Mouse (Mus musculus) lung, adult 18-20 months (tissue): ENCODE measurements at regions not wholly inside any gene's neighbourhood (a gene's known extent, or its start where the extent isn't known, plus 50 kb on each side); places are given as distances from the start of the nearest gene placed in this dataset.

ENCODE experiments used
- DNase-seq, 2 experiments: peaks; one replicate each; pipeline ENCODE4 v3.0.0; 2022; ENCODE audit warnings: mixed read lengths in 2 of 2

DNA sequence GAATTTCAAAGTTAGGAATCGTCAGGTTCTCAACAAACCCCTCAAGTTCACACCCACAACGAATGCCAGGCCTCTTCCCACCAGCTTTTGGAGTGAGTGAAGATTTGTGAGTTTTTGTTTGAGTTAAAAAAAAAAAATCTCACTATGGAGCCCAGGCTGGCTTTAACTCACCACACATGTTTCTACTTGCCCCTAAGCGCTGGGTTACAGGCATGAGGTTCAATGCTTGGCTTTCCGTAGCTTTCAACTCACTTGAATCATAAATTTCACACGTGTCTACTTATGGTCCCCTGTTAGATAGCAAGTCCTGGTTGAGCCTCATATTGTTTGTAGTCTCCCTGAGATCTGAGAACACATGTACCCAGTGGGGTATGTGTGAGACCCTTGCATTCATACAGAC lies 122.8 kb upstream of the Efna5 start:
- DNase-seq, result no peak

DNA sequence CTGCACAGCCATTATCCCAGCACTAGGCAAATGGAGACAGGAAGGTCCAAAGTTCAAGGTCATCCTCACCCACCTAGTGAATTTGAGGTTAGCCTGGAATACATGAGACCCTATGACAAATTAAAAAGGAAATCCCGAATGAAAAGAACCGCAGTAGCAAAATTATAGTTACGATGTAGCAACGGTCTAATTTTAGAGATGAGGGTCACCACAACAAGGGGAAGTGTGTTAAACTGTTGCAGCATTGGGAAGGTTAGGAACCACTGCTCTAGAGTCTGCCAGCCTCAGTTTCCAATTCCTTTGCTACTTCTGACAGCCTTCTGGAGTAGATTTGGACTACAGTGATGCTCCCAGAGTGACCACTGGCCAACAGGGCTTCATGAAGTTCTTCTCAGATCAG lies 121.6 kb upstream of the Efna5 start:
- DNase-seq, result no peak

DNA sequence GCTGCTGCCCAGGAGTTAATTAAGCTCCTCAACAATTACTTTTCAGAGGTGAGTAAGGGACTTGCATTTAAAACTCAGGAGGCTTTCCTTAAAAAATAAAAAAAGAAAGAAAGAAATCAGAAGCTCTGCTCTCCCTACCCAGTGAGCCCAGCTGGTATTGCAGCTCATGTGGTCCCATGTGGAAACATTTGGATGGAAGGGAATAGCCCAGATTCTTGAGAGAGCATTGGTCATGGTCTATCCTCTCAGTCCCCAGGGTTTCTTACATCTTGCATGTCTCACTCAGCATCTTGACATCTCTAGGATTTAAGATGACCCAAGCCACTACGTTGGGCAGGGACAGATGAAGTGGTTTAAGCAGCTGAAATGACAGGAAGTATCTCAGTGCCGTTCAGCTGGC lies 120.8 kb upstream of the Efna5 start:
- no peak for DNase-seq

GRCm38 (mm10) chr17:62997691-62998090 lies 116.6 kb upstream of the Efna5 start:
- no peak for DNase-seq

DNA sequence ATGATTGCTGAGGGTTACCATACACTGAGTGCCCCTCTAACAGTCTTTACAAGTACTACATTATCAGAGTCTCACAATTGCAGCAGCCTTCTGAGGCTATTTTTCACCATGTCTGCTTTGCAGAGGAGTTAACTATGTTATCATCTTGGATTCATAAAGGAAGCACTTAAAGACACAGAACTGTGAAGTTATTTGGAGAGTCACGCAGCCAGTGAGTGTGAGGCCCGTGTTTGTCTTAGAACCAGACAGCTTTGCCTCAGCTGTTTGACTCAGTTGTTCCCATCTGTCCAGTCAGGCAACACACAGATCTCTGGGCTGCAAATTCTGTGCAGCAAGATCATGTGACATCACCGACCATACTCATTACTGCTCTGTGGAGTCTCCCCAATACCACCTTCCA lies 114.2 kb upstream of the Efna5 start:
- DNase-seq, result no peak

- no peak for DNase-seq
Observed at GRCm38 (mm10) chr17:62992977-62993376, 111.9 kb upstream of the Efna5 start.

GRCm38 (mm10) chr17:62986304-62986703 lies 105.2 kb upstream of the Efna5 start:
- no peak for DNase-seq

DNA sequence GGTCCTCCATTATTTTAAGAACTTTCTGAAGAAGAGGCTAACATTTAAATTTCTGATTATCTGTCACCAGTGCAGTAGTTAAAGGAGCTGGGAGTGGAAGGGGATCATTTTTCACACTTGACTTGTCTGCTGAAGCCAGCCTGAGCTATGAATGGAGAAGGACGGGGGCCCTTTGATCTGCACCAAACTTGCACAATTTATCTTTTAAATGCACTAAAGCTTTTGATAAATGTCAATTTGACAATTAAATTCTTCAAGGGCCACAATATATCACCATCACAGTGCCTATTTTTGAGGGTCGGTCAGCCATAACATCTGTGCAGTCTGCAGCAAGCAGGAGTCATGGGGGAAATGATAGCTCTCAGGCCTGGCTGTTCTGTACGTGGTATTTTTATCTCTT lies 99.2 kb upstream of the Efna5 start:
- DNase-seq, result no peak

GRCm38 (mm10) chr17:62977561-62977960 lies 96.4 kb upstream of the Efna5 start:
- no peak for DNase-seq

- no peak for DNase-seq
Observed at GRCm38 (mm10) chr17:62977136-62977535, 96.0 kb upstream of the Efna5 start.

DNA sequence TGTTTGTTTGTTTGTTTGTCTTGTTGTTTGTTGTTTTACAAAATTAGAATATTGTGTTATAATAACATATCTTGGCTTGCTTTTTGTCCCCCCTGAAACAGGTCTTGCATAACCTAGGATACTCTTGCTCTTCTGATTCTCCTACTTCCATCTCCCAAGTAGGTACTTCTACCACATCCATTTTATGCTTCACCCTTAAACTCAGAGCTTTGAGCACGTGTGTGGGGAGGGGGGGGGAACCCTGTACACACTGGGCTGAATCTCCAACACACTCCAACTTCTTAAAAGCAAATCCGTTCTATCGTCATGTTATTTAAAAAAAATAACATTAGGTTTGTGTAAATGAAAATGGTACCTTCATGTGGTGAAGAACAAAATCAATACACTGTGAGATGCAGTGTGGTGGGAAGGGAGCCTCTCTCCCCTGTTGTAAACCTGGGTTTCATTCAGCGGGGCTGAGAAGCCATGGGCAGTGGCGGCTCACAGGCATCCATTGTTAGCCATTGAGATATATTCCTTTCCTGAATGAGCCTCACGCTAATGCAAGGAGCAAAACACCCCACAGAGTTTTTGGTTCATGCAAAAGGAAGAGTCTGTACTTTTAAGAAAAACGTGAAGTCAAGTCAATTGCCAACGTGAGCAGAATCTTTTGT lies 93.6 kb upstream of the Efna5 start:
- no peak for DNase-seq

- no peak for DNase-seq
Observed at GRCm38 (mm10) chr17:62969025-62969424, 87.9 kb upstream of the Efna5 start.

DNA sequence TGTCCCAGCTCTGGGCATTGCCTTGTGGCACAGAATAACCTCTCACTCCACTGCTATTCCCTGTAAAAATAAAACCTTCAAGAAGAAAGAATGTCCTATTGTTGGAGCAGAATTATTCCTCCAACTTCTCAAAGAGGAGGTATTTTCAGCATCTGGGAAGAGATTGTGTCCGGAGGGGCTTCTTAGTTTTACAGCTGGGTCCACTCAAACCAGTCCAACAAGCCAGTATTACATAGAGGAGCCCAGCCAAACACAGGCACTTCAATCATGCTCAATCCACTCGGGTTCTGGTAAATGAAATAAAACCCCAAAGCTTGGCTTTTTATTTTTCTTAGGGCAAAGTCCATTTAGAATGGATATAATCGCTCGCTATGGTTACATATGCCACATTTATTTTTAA lies 82.7 kb upstream of the Efna5 start:
- no peak for DNase-seq

- no peak for DNase-seq
Observed at GRCm38 (mm10) chr17:62962292-62962618, 81.1 kb upstream of the Efna5 start.

GRCm38 (mm10) chr17:62961596-62962291 lies 80.6 kb upstream of the Efna5 start:
- DNase-seq, result no peak

DNA sequence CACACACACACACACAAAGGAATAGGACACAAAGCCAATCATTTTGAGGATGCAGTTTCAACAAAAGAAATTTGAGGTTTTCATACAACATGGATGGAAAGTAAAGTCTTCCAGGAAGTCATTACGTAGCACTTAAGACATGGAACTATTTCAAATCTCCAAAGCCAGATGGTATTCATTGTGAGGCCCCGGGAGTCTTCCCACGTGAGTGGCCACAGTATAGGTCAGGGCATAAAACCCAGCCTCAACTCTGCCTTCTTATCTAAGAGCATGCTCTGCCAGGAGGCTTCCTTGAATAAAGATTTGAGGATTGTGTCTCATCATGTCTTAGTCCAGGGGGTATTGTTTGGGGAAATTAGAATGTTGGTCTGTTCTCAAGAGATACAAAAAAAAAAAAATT lies 78.0 kb upstream of the Efna5 start:
- DNase-seq, result no peak

- no peak for DNase-seq
Observed at GRCm38 (mm10) chr17:62947537-62948193, 66.5 kb upstream of the Efna5 start.

GRCm38 (mm10) chr17:62940573-62941252 lies 59.6 kb upstream of the Efna5 start:
- DNase-seq, result peak in 1 of 2 experiments; percentile 10

DNA sequence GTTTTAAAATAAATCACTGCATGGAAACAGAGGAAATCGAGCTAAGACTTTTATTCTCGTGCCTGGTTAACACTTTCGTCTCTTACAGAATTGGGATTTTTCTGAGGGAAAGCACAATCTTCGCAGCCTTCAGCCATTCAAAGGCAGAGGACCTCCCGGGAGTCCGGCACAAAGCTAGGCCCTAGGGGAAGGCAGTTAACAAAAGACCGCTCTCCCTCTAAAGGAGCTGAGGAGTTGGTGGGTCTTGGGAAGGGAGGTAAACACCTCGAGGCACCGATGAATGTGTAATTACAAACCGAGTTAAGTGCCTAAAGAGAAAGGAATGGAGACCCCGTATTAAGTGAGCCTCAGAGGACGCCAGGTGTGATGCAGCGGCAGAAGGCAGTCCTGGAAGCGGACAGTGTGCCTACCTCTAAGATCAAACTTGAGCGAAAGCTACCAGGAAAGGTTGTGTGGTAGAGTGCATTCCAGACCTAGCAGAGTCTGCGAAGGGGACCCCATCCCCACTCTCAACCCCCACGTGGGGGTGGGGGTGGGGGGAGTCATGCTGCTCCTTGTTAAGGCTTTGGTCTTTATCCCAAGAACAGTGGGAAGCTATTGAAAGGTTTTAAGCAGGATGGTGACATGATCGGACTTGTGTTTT lies 58.9 kb upstream of the Efna5 start:
- DNase-seq, result no peak

DNA sequence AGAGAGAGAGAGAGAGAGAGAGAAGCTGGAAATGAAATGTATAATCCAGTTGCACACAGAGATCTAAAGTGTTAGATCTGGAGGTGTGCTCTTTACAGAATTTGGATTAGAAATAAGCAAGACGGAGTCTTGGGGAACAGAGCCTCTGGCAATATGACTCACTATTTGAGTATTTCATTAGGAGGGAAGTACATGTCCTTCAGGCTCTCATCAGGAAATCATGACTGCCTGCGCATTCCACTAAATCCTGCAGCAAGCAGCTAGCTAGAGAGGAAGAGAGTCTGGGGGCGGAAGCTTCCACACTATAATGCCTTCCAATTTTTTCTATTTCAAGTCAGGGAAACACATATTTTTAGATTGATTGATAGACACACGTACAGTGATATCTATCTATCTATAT lies 58.1 kb upstream of the Efna5 start:
- DNase-seq, result no peak
